Mouse (Mus musculus): ENCODE measurements at regions not wholly inside any gene's neighbourhood (a gene's known extent, or its start where the extent isn't known, plus 50 kb on each side); places are given as distances from the start of the nearest gene placed in this dataset.

- TF ChIP-seq CTCF (conservative IDR thresholded peaks at IDR 0.05; ENCODE audit: low read length): no peak
- TF ChIP-seq POU5F1 (IDR thresholded peaks at IDR 0.05; ENCODE audit: borderline replicate concordance, low read length): no peak
- no peak for TF ChIP-seq NANOG (IDR thresholded peaks at IDR 0.05; ENCODE audit: borderline replicate concordance, low read length)
These were observed 60.4 kb upstream of the Wdr72 start for GRCm38 (mm10) chr9:74049776-74050175.
